Mouse (Mus musculus): ENCODE measurements around the gene Phf2.

DNA sequence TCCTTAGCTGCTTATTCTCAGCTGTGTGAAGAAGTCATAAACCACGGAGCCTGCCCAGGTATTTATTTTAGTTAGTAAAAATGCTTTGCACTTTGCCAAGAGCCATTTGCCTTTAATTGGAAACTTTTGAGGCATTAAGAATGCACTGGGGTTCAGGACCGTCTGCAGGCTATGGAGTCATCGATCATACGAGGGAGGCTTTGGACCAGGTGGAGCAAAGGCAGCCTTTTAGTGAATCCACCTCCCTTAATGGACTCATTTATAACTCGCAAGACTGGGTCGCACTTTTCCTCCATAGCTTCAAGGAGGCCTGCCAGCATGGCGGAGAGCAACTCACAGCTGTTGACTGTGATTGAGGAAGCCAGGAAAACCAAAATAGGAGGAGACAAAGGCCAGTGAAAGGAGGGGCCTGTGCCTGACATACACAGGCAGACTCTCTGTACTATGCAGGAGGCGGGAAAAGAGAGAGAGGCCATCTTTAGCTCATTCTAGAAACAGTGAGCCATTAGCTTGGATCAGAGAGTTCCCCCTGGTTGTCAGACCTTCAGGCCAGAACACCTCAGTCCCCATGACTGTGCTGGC is 110.0 kb downstream of the Phf2 start:
- TF ChIP-seq CTCF (IDR thresholded peaks at IDR 0.05; ENCODE audit: low read depth) (no peak), EP300 (IDR thresholded peaks at IDR 0.05; ENCODE audit: low read depth) (no peak)
